Mouse (Mus musculus): ENCODE measurements around the gene Chn2. TPM values are rescaled to one million over a fixed set of nuclear protein-coding genes. Genes with fewer than 3 reads are reported as not detected.

Gene Chn2
- polyA plus RNA-seq, 1 experiment from 2014 or later, result 9.4 TPM

- peak overlapping the region; percentile 64 for H3K9ac ChIP-seq (ENCODE audit: low read length)
- H3K36me3 ChIP-seq (ENCODE audit: control insufficient read depth, insufficient read depth, low read length), result no peaks in the 10 kb centered on the region
- peak overlapping the region; percentile 90 for H3K4me2 ChIP-seq (ENCODE audit: low read depth, low read length)
- H3K4me3 ChIP-seq (ENCODE audit: low read length), result peak overlapping the region; percentile 61
- H3K27ac ChIP-seq (ENCODE audit: low read length), result no peak overlapping the region
- peaks cover 17% of the 10 kb centered on the region for H3K4me1 ChIP-seq (replicated peaks; ENCODE audit: control insufficient read depth, insufficient read depth, low read length)
- no peak for ATAC-seq (ENCODE audit: low read depth)
- peaks cover 24% of the 10 kb centered on the region for H3K27me3 ChIP-seq (ENCODE audit: control insufficient read depth, insufficient read depth, low read depth, low read length)
- no peaks in the 10 kb centered on the region for H3K9me3 ChIP-seq (ENCODE audit: control insufficient read depth, low read length)
- WGBS, result 12% methylated on average over 10 of the region's 10 CpGs
Observed at GRCm38 (mm10) chr6:54038866-54039265, 488 bp upstream of the Chn2 start.

GRCm38 (mm10) chr6:54039805-54040447 lies 572 bp downstream of the Chn2 start:
- Histone ChIP-seq H3K4me3 (ENCODE audit: low read length) (peak overlapping the region; percentile 61), H3K27ac (ENCODE audit: low read length) (0 out of 2 replicates have a peak overlapping the region, but pooled peaks have one; percentile 21), H3K27me3 (ENCODE audit: control insufficient read depth, insufficient read depth, low read depth, low read length) (peaks cover 24% of the 10 kb centered on the region), H3K9ac (ENCODE audit: low read length) (peak overlapping the region; percentile 64), H3K4me2 (ENCODE audit: low read depth, low read length) (peak overlapping the region; percentile 90), H3K36me3 (ENCODE audit: control insufficient read depth, insufficient read depth, low read length) (no peaks in the 10 kb centered on the region), H3K4me1 (replicated peaks; ENCODE audit: control insufficient read depth, insufficient read depth, low read length) (peaks cover 14% of the 10 kb centered on the region), H3K9me3 (ENCODE audit: control insufficient read depth, low read length) (no peaks in the 10 kb centered on the region)
- peak; percentile 80 for ATAC-seq (ENCODE audit: low read depth)
- under 1% methylated on average over 59 of the region's 62 CpGs for WGBS

GRCm38 (mm10) chr6:54040448-54040844 lies 1.1 kb downstream of the Chn2 start:
- 11% methylated on average over 9 of the region's 9 CpGs for WGBS
- Histone ChIP-seq H3K27ac (ENCODE audit: low read length) (no peak overlapping the region), H3K4me3 (ENCODE audit: low read length) (peak overlapping the region; percentile 61), H3K9me3 (ENCODE audit: control insufficient read depth, low read length) (no peaks in the 10 kb centered on the region), H3K27me3 (ENCODE audit: control insufficient read depth, insufficient read depth, low read depth, low read length) (peaks cover 24% of the 10 kb centered on the region), H3K4me2 (ENCODE audit: low read depth, low read length) (peak overlapping the region; percentile 90), H3K36me3 (ENCODE audit: control insufficient read depth, insufficient read depth, low read length) (no peaks in the 10 kb centered on the region), H3K4me1 (replicated peaks; ENCODE audit: control insufficient read depth, insufficient read depth, low read length) (peaks cover 14% of the 10 kb centered on the region), H3K9ac (ENCODE audit: low read length) (peak overlapping the region; percentile 64)
- no peak for ATAC-seq (ENCODE audit: low read depth)

- peak overlapping the region; percentile 90; the same call in 1 of the 2 replicates for H3K4me2 ChIP-seq (ENCODE audit: low read depth, low read length)
- no peak overlapping the region for H3K27ac ChIP-seq (ENCODE audit: low read length)
- ATAC-seq (ENCODE audit: low read depth), result no peak
- no peak overlapping the region for H3K4me3 ChIP-seq (ENCODE audit: low read length)
- H3K9me3 ChIP-seq (ENCODE audit: control insufficient read depth, low read length), result no peaks in the 10 kb centered on the region
- peaks cover 14% of the 10 kb centered on the region for H3K4me1 ChIP-seq (replicated peaks; ENCODE audit: control insufficient read depth, insufficient read depth, low read length)
- peaks cover 24% of the 10 kb centered on the region for H3K27me3 ChIP-seq (ENCODE audit: control insufficient read depth, insufficient read depth, low read depth, low read length)
- 42% methylated on average over 13 of the region's 13 CpGs for WGBS
- H3K36me3 ChIP-seq (ENCODE audit: control insufficient read depth, insufficient read depth, low read length), result no peaks in the 10 kb centered on the region
- H3K9ac ChIP-seq (ENCODE audit: low read length), result no peak overlapping the region
Observed at GRCm38 (mm10) chr6:54041386-54042043, 2.2 kb downstream of the Chn2 start.

GRCm38 (mm10) chr6:54042142-54042541 lies 2.8 kb downstream of the Chn2 start:
- 90% methylated on average over 1 of the region's 1 CpGs for WGBS
- Histone ChIP-seq H3K36me3 (ENCODE audit: control insufficient read depth, insufficient read depth, low read length) (no peaks in the 10 kb centered on the region), H3K27ac (ENCODE audit: low read length) (no peak overlapping the region), H3K4me2 (ENCODE audit: low read depth, low read length) (no peak overlapping the region), H3K9me3 (ENCODE audit: control insufficient read depth, low read length) (no peaks in the 10 kb centered on the region), H3K4me1 (replicated peaks; ENCODE audit: control insufficient read depth, insufficient read depth, low read length) (peaks cover 14% of the 10 kb centered on the region), H3K4me3 (ENCODE audit: low read length) (no peak overlapping the region), H3K9ac (ENCODE audit: low read length) (no peak overlapping the region), H3K27me3 (ENCODE audit: control insufficient read depth, insufficient read depth, low read depth, low read length) (peaks cover 24% of the 10 kb centered on the region)
- ATAC-seq (ENCODE audit: low read depth), result no peak

GRCm38 (mm10) chr6:54043536-54043935 lies 4.2 kb downstream of the Chn2 start:
- Histone ChIP-seq H3K4me2 (ENCODE audit: low read depth, low read length) (no peak overlapping the region), H3K4me1 (replicated peaks; ENCODE audit: control insufficient read depth, insufficient read depth, low read length) (peaks cover 14% of the 10 kb centered on the region), H3K27me3 (ENCODE audit: control insufficient read depth, insufficient read depth, low read depth, low read length) (peaks cover 20% of the 10 kb centered on the region), H3K9me3 (ENCODE audit: control insufficient read depth, low read length) (no peaks in the 10 kb centered on the region), H3K27ac (ENCODE audit: low read length) (no peak overlapping the region), H3K4me3 (ENCODE audit: low read length) (no peak overlapping the region), H3K36me3 (ENCODE audit: control insufficient read depth, insufficient read depth, low read length) (no peaks in the 10 kb centered on the region), H3K9ac (ENCODE audit: low read length) (no peak overlapping the region)
- WGBS, result 85% methylated on average over 5 of the region's 5 CpGs
- ATAC-seq (ENCODE audit: low read depth), result no peak

- H3K36me3 ChIP-seq (ENCODE audit: control insufficient read depth, insufficient read depth, low read length), result no peaks in the 10 kb centered on the region
- H3K27ac ChIP-seq (ENCODE audit: low read length), result no peak overlapping the region
- H3K27me3 ChIP-seq (ENCODE audit: control insufficient read depth, insufficient read depth, low read depth, low read length), result peaks cover 21% of the 10 kb centered on the region
- ATAC-seq (ENCODE audit: low read depth), result no peak
- H3K4me2 ChIP-seq (ENCODE audit: low read depth, low read length), result no peak overlapping the region
- peaks cover 2% of the 10 kb centered on the region for H3K4me1 ChIP-seq (replicated peaks; ENCODE audit: control insufficient read depth, insufficient read depth, low read length)
- WGBS, result 79% methylated on average over 8 of the region's 8 CpGs
- H3K9me3 ChIP-seq (ENCODE audit: control insufficient read depth, low read length), result no peaks in the 10 kb centered on the region
- no peak overlapping the region for H3K9ac ChIP-seq (ENCODE audit: low read length)
- no peak overlapping the region for H3K4me3 ChIP-seq (ENCODE audit: low read length)
Observed at GRCm38 (mm10) chr6:54045748-54046721, 6.7 kb downstream of the Chn2 start.

GRCm38 (mm10) chr6:54046884-54047747 lies 7.8 kb downstream of the Chn2 start:
- peaks cover 26% of the 10 kb centered on the region for H3K27me3 ChIP-seq (ENCODE audit: control insufficient read depth, insufficient read depth, low read depth, low read length)
- H3K9me3 ChIP-seq (ENCODE audit: control insufficient read depth, low read length), result no peaks in the 10 kb centered on the region
- no peak overlapping the region for H3K9ac ChIP-seq (ENCODE audit: low read length)
- 84% methylated on average over 11 of the region's 11 CpGs for WGBS
- H3K4me3 ChIP-seq (ENCODE audit: low read length), result no peak overlapping the region
- no peaks in the 10 kb centered on the region for H3K4me1 ChIP-seq (replicated peaks; ENCODE audit: control insufficient read depth, insufficient read depth, low read length)
- H3K36me3 ChIP-seq (ENCODE audit: control insufficient read depth, insufficient read depth, low read length), result no peaks in the 10 kb centered on the region
- no peak overlapping the region for H3K27ac ChIP-seq (ENCODE audit: low read length)
- no peak for ATAC-seq (ENCODE audit: low read depth)
- H3K4me2 ChIP-seq (ENCODE audit: low read depth, low read length), result no peak overlapping the region
